Mouse (Mus musculus): ENCODE measurements at regions not wholly inside any gene's neighbourhood (a gene's known extent, or its start where the extent isn't known, plus 50 kb on each side); places are given as distances from the start of the nearest gene placed in this dataset.

DNA sequence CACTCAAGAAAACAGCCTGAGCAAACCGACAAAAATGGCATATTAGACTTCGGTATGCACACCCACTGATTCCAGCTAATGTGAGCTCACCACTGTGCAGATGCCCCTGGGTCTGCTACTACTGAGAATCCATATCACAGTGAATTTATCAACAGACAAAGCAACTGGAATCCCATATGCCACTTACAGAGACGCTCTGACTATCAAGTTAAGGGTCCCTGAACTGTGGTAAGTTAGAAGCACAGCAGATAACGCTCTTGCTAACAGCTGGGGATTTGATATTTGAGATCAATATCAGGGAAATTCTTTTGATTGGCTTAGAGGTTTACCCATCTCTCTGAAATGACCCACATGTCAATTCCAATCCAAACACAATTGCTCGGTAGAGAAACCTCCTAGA lies 205.0 kb downstream of the Parm1 start:
- WGBS (ENCODE audit: insufficient replicate concordance), result 56% methylated on average over 5 of the region's 5 CpGs
- H3K27me3 ChIP-seq (ENCODE audit: control insufficient read depth, insufficient read depth, low read length), result no peaks in the 10 kb centered on the region
- TF ChIP-seq CTCF (IDR thresholded peaks at IDR 0.05; ENCODE audit: low read depth) (no peak), EP300 (IDR thresholded peaks at IDR 0.05; ENCODE audit: low read depth) (no peak)
- peaks cover 0 to 23% of the 10 kb centered on the region in 2 experiments; a peak in 3 of 4 replicates for H3K4me1 ChIP-seq (replicated peaks; ENCODE audit: control insufficient read depth in 2 of 2, insufficient read depth in 2 of 2, low read length in 1 of 2)
- ATAC-seq (ENCODE audit: insufficient read depth), result no peak
- H3K4me2 ChIP-seq (ENCODE audit: low read depth), result no peak overlapping the region
- DNase-seq (ENCODE audit: low read depth in 3 of 3, low spot score in 3 of 3), result no peak
- no peak overlapping the region for H3K9ac ChIP-seq (replicated peaks)
- H3K4me3 ChIP-seq (ENCODE audit: insufficient read depth in 1 of 2, low read depth in 2 of 2, low read length in 2 of 2), result no peak overlapping the region
- no peaks in the 10 kb centered on the region for H3K9me3 ChIP-seq (ENCODE audit: control insufficient read depth, low read length)
- H3K27ac ChIP-seq, result no peak overlapping the region
- no peaks in the 10 kb centered on the region for H3K36me3 ChIP-seq (replicated peaks; ENCODE audit: control insufficient read depth, insufficient read depth, low read depth)

DNA sequence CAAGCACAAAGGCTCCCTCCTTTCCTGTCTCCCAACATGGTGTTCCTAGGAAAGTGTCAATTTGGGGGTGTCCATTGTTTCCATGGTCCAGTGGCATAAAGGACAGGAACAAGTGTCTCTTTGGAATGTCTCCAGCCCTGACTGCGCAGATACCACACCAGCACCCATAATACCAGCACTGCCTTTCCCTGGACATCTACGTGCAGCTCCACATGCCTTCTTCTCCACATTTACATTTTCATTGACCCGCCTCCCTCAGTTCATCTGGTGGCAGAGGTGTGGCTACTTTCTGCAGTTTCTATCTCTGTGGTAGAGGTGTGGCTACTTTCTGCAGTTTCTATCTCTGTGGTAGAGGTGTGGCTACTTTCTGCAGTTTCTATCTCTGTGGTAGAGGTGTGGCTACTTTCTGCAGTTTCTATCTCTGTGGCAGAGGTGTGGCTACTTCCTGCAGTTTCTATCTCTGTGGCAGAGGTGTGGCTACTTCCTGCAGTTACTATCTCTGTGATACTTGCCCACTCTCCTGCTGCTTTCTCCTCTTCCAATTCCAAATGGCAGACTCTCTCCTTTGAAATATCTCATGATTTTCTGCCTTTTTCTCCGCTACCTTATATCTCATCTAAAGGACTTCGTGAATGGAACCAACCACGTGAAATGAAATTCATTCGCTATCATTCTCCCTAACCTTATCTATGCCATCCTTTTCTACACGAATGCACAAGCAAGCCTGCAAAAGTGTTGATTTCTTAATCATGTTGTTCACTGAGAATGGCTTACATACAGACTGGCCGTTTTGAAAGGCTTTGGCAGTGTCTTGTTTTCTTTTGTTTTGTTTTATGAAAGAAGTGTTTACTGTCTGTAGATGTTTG lies 204.0 kb downstream of the Parm1 start:
- Histone ChIP-seq H3K36me3 (replicated peaks; ENCODE audit: control insufficient read depth, insufficient read depth, low read depth) (no peaks in the 10 kb centered on the region), H3K9ac (replicated peaks) (no peak overlapping the region), H3K9me3 (ENCODE audit: control insufficient read depth, low read length) (no peaks in the 10 kb centered on the region), H3K4me3 (ENCODE audit: insufficient read depth in 1 of 2, low read depth in 2 of 2, low read length in 2 of 2) (no peak overlapping the region), H3K27ac (no peak overlapping the region), H3K4me1 (replicated peaks; ENCODE audit: control insufficient read depth in 2 of 2, insufficient read depth in 2 of 2, low read length in 1 of 2) (peaks cover 0 to 23% of the 10 kb centered on the region in 2 experiments; a peak in 3 of 4 replicates), H3K27me3 (ENCODE audit: control insufficient read depth, insufficient read depth, low read length) (no peaks in the 10 kb centered on the region), H3K4me2 (ENCODE audit: low read depth) (no peak overlapping the region)
- TF ChIP-seq EP300 (IDR thresholded peaks at IDR 0.05; ENCODE audit: low read depth) (no peak), CTCF (IDR thresholded peaks at IDR 0.05; ENCODE audit: low read depth) (no peak)
- WGBS (ENCODE audit: insufficient replicate concordance), result 30% methylated on average over 9 of the region's 9 CpGs
- ATAC-seq (ENCODE audit: insufficient read depth) (no peak), DNase-seq (ENCODE audit: low read depth in 3 of 3, low spot score in 3 of 3) (no peak)

DNA sequence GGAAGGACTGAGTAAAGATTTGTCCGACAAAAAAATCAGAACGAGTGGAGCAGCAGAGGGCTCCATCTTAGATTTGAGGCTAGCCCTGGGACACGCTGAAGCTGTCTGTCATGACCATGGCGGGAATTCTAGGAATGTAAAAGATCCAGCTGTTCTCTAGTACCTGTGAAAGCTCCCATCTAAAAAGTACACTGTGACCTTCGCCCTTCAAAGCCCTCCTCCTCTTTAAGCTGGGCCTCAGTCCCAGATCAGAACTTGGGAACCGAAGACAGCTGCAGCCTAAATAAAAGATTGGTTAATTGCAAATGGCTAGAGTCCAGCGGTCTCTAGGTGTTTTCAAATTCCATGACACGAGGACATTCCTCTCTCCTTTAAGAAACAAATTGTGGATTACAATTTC lies 195.6 kb downstream of the Parm1 start:
- H3K36me3 ChIP-seq (replicated peaks; ENCODE audit: control insufficient read depth, insufficient read depth, low read depth), result no peaks in the 10 kb centered on the region
- DNase-seq (ENCODE audit: low read depth in 3 of 3, low spot score in 3 of 3), result no peak
- H3K9me3 ChIP-seq (ENCODE audit: control insufficient read depth, low read length), result no peaks in the 10 kb centered on the region
- H3K4me2 ChIP-seq (ENCODE audit: low read depth), result no peak overlapping the region
- no peaks in the 10 kb centered on the region for H3K27me3 ChIP-seq (ENCODE audit: control insufficient read depth, insufficient read depth, low read length)
- no peak for ATAC-seq (ENCODE audit: insufficient read depth)
- H3K27ac ChIP-seq, result no peak overlapping the region
- no peak overlapping the region for H3K9ac ChIP-seq (replicated peaks)
- no peak overlapping the region for H3K4me3 ChIP-seq (ENCODE audit: insufficient read depth in 1 of 2, low read depth in 2 of 2, low read length in 2 of 2)
- 53% methylated on average over 8 of the region's 8 CpGs for WGBS (ENCODE audit: insufficient replicate concordance)
- H3K4me1 ChIP-seq (replicated peaks; ENCODE audit: control insufficient read depth in 2 of 2, insufficient read depth in 2 of 2, low read length in 1 of 2), result no peaks in the 10 kb centered on the region
- TF ChIP-seq EP300 (IDR thresholded peaks at IDR 0.05; ENCODE audit: low read depth), result no peak
- no peak for TF ChIP-seq CTCF (IDR thresholded peaks at IDR 0.05; ENCODE audit: low read depth)

DNA sequence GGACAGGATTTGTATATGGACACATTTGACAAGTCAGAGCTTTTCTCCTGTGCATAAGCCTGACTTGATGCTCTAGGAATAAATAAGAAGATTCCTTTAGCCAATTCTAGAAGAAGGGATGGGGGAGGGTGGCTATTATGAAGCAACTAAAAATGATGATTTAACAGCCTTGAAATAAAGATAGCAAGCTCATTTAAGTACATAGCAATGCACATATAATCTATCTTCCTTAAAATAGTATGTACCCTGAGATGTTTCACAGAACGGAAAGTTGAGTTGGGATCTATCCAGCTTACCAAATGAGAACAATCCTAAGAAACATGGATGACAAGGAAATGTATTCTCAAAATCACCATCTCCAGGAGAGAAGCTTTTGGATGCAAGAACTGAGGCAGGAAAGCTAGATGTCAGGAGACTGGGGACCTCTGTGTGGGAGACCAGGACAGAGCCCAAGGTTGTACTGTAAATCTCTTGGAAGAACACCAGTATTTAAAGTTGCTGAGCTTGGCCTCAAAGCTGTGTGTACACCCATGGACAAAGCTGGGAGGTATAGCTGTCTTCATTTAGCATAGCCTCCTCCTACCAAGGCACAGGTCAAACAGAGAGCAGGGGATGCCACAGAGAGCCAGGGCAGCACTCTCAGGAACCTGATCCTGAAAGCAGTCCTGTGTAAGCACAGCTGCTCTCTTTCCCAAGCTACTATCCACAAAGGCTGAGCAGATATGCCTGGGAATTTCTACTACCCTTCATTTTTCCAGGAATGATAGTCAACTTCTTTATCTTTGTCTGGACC lies 192.3 kb downstream of the Parm1 start:
- Histone ChIP-seq H3K4me2 (ENCODE audit: low read depth) (no peak overlapping the region), H3K9ac (replicated peaks) (no peak overlapping the region), H3K4me3 (ENCODE audit: insufficient read depth in 1 of 2, low read depth in 2 of 2, low read length in 2 of 2) (no peak overlapping the region), H3K4me1 (replicated peaks; ENCODE audit: control insufficient read depth in 2 of 2, insufficient read depth in 2 of 2, low read length in 1 of 2) (no peaks in the 10 kb centered on the region), H3K36me3 (replicated peaks; ENCODE audit: control insufficient read depth, insufficient read depth, low read depth) (no peaks in the 10 kb centered on the region), H3K27me3 (ENCODE audit: control insufficient read depth, insufficient read depth, low read length) (no peaks in the 10 kb centered on the region), H3K27ac (no peak overlapping the region), H3K9me3 (ENCODE audit: control insufficient read depth, low read length) (no peaks in the 10 kb centered on the region)
- WGBS (ENCODE audit: insufficient replicate concordance), result 67% methylated on average over 1 of the region's 1 CpGs
- DNase-seq (ENCODE audit: low read depth in 3 of 3, low spot score in 3 of 3) (no peak), ATAC-seq (ENCODE audit: insufficient read depth) (no peak)
- no peak for TF ChIP-seq EP300 (IDR thresholded peaks at IDR 0.05; ENCODE audit: low read depth)
- TF ChIP-seq CTCF (IDR thresholded peaks at IDR 0.05; ENCODE audit: low read depth), result no peak

DNA sequence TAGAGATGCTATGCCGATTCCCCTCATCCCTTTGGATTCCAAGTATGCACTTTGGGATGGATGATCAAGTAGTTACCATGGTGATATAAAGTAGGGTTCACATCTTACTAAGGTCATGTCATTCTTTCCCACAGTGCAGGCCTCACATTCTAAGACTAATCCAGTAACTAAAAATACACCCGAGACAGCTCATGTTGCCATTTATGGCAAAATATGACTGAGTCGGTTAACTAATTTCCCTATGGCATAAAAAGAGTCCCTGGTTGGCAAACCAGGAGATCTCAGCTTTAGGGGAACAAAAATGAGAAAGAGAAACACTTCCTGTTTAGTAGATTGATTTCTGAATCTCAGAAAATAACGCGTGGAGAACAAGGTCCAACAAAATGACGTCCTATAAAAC lies 190.7 kb downstream of the Parm1 start:
- no peak overlapping the region for H3K27ac ChIP-seq
- WGBS (ENCODE audit: insufficient replicate concordance), result 69% methylated on average over 6 of the region's 6 CpGs
- no peaks in the 10 kb centered on the region for H3K9me3 ChIP-seq (ENCODE audit: control insufficient read depth, low read length)
- no peak overlapping the region for H3K4me3 ChIP-seq (ENCODE audit: insufficient read depth in 1 of 2, low read depth in 2 of 2, low read length in 2 of 2)
- H3K36me3 ChIP-seq (replicated peaks; ENCODE audit: control insufficient read depth, insufficient read depth, low read depth), result no peaks in the 10 kb centered on the region
- no peak for TF ChIP-seq EP300 (IDR thresholded peaks at IDR 0.05; ENCODE audit: low read depth)
- TF ChIP-seq CTCF (IDR thresholded peaks at IDR 0.05; ENCODE audit: low read depth), result no peak
- no peak overlapping the region for H3K4me2 ChIP-seq (ENCODE audit: low read depth)
- DNase-seq (ENCODE audit: low read depth in 3 of 3, low spot score in 3 of 3) (no peak), ATAC-seq (ENCODE audit: insufficient read depth) (no peak)
- H3K9ac ChIP-seq (replicated peaks), result no peak overlapping the region
- H3K27me3 ChIP-seq (ENCODE audit: control insufficient read depth, insufficient read depth, low read length), result no peaks in the 10 kb centered on the region
- H3K4me1 ChIP-seq (replicated peaks; ENCODE audit: control insufficient read depth in 2 of 2, insufficient read depth in 2 of 2, low read length in 1 of 2), result no peaks in the 10 kb centered on the region
